Mouse (Mus musculus): ENCODE data around the gene Oaz1.

Oaz1 gene

DNA sequence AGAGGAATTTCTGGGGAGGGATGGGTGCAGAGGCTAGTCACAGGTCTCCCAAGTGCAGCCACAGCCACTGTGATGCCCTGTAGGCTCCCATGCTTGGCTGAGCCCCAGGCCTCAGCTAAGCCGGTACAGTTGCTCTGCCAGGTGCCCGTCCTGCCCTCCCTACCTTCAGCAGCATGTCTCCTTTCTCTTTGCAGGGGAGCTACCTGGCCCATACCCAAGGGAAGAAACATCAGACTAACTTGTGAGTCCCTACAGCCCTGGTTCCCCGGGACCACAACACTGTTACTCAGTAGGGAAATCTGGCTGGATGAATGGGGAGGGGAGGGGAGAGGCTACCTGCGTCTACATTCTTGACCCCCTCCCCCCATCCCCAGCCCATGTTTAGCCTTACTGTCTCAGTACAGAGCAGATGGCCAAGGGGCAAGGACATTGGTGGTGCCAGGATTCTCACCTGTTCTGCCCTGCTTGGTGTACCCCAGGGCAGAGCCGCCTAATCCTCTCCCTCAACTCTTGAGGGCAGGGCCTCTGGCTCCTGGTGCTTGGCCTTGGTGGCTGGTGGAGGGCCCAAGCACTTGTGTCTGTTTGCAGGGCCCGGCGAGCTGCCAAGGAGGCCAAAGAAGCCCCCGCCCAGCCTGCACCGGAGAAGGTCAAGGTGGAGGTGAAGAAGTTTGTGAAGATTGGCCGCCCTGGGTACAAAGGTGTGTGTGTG is 24.1 kb upstream of the Oaz1 start:
- DNase-seq (ENCODE audit: extremely low read depth, low read depth): no peak

- DNase-seq (ENCODE audit: extremely low read depth, low read depth): no peak
These were observed 23.5 kb upstream of the Oaz1 start for GRCm38 (mm10) chr10:80802996-80803395.

- DNase-seq (ENCODE audit: extremely low read depth, low read depth): no peak
These were observed 22.1 kb upstream of the Oaz1 start for GRCm38 (mm10) chr10:80804340-80804739.

DNA sequence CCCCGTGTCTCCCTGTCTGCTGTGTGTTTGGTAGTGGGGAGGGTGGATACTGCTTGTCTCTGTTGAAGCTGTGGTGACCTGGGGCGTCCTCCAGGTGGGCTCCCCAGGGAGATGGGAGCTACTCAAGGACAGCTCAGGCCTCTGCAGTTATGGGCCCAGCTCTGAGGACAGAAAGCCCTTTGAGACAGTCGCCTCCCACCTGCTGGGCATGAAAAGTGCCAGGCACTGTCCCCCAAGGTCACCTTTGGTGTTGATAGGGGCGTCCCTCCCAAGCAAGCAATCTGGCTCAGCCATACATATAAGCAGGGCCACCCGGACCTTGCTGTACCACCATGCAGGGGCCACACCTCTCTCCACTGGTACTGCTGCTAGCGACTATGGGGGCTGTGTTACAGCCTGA is 21.5 kb upstream of the Oaz1 start, which contains the start of gene Amh:
TSS of gene Amh (plus strand) at position 328 of the 400 bp plus-strand sequence.
- DNase-seq (ENCODE audit: extremely low read depth, low read depth): no peak

DNA sequence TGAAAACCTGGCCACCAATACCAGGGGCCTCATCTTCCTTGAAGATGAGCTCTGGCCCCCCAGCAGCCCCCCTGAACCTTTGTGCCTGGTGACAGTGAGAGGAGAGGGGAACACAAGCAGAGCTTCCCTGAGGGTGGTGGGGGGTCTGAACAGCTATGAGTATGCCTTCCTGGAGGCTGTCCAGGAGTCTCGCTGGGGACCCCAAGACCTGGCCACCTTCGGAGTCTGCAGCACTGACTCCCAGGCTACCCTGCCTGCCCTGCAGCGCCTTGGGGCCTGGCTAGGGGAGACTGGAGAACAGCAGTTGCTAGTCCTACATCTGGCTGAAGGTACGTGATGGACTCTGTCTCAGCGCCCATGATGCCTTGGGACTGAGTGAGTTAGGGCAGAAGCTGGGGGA is 21.1 kb upstream of the Oaz1 start:
- no peak for DNase-seq (ENCODE audit: extremely low read depth, low read depth)

DNA sequence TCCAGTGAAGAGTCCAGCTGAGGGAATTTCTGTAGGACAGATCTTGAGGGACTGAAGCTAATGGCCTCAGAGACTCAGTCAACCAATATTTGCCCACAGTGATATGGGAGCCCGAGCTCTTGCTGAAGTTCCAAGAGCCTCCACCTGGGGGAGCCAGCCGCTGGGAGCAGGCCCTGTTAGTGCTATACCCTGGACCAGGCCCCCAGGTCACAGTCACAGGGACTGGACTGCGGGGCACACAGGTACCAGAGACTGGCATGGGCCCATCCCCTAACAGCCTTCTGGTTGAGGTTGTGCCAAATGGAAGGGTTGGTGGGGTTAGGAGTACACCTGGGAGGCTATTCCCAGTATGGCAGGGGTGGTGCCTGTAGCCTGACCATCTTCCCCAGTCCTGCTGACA is 20.5 kb upstream of the Oaz1 start:
- DNase-seq (ENCODE audit: extremely low read depth, low read depth): peak; percentile 40

GRCm38 (mm10) chr10:80806341-80807056 is 20.0 kb upstream of the Oaz1 start:
- DNase-seq (ENCODE audit: extremely low read depth, low read depth): no peak

- DNase-seq (ENCODE audit: extremely low read depth, low read depth): no peak
These were observed 19.3 kb upstream of the Oaz1 start for GRCm38 (mm10) chr10:80807057-80807627.

GRCm38 (mm10) chr10:80808099-80808984 is 18.1 kb upstream of the Oaz1 start:
- no peak for DNase-seq (ENCODE audit: extremely low read depth, low read depth)

DNA sequence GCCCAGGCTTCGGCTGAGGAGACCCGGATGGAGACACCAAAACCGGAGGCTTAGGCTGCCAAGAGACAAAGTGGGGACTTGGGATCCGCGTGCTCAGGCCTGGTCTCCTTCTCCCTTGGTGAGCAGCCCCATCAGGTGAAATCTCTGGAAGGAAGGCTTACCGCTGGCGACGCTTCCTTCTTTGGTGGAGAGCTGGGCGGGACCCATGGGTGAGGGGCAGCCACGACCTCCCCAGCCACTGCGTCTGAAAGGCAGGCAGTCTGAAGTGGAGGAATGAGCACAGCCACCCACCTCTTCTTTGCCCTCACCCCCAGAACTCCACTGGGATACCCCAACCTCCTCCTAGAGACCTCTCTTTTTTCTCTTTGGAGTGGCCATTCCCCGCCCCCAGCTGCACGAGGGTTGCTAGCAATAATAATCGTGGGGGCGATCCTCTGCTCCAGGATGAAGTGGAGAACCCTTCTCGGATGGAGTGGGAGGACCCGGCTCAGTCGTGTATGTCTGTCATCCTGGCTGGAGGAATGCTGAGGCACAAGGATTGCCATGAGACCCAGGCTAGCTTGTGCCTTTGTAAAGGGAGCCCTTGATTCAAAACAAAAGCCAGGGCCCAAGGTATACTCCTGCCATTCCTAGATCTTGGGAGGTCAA is 17.3 kb upstream of the Oaz1 start:
- no peak for DNase-seq (ENCODE audit: extremely low read depth, low read depth)

DNA sequence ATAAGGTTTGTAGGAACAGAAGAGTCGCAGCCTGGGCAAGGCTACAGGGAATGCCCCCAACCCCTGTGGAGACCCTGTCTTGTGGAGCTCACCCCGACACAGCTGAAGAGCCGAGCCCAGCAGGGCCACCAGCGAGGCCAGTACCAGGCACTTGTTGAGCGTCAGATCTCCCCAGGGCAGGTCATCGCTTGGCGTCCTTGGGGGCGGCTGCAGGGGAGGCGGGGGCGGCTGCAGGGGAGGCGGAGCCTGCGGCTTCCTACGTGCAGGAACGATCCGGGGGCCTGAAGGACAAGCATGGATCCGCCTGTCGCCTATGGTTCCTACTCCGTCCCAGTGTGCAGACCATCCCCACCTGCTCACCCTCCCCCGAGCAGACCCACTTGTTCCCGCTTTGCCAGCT is 16.4 kb upstream of the Oaz1 start:
- no peak for DNase-seq (ENCODE audit: extremely low read depth, low read depth)

GRCm38 (mm10) chr10:80812391-80813041 is 13.9 kb upstream of the Oaz1 start:
- no peak for DNase-seq (ENCODE audit: extremely low read depth, low read depth)

GRCm38 (mm10) chr10:80813366-80813765 is 13.1 kb upstream of the Oaz1 start, which contains the start of gene Jsrp1:
TSS of gene Jsrp1 (minus strand) at chr10:80813498.
- no peak for DNase-seq (ENCODE audit: extremely low read depth, low read depth)

GRCm38 (mm10) chr10:80814800-80815199 is 11.7 kb upstream of the Oaz1 start:
- DNase-seq (ENCODE audit: extremely low read depth, low read depth): no peak

DNA sequence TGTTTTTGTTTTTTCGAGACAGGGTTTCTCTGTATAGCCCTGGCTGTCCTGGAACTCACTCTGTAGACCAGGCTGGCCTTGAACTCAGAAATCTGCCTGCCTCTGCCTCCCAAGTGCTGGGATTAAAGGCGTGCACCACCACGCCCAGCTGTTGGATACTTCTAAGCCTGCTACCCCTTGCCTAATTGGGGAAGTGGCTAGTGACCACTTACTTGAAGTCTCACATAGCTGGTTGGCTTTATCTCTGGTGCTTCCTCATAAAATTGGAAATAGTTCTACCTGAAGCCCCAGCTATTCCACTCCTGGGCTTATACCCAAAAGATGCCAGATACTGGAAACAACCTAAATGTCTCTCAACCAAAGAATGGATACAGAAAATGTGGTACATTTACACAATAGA is 10.2 kb upstream of the Oaz1 start:
- DNase-seq (ENCODE audit: extremely low read depth, low read depth): peak; percentile 62

- DNase-seq (ENCODE audit: extremely low read depth, low read depth): no peak
These were observed 9.3 kb upstream of the Oaz1 start for GRCm38 (mm10) chr10:80817164-80817563.

- DNase-seq (ENCODE audit: extremely low read depth, low read depth): peak; percentile 37
These were observed 8.5 kb upstream of the Oaz1 start for GRCm38 (mm10) chr10:80817955-80818354.

- peak; percentile 90 for DNase-seq (ENCODE audit: extremely low read depth, low read depth)
These were observed 7.7 kb upstream of the Oaz1 start for GRCm38 (mm10) chr10:80818599-80819281.

DNA sequence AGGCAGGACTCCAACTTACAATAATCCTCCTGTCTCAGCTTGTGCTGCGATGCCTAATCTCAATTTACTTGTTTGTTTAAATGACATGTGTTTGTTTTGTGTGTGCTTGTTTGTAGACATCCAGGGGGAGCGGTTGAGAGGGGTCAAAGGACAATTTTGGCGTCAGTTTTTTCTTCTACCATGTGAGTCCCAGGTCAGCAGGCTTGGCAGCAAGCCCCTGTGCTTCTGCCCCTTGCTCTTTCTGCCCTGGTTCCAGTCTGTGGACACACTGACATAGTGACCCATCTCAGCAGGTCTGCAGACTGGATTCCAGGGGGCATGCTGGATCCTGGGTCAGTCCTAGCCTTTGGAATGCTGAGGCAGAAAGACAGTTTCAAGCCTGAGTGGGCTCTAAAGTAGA is 7.0 kb upstream of the Oaz1 start:
- no peak for DNase-seq (ENCODE audit: extremely low read depth, low read depth)

- no peak for DNase-seq (ENCODE audit: extremely low read depth, low read depth)
These were observed 4.5 kb upstream of the Oaz1 start for GRCm38 (mm10) chr10:80821991-80822390.
